Mouse (Mus musculus) liver, embryonic 11.5 days (tissue): Measurements from ENCODE around the gene Cd207. TPM values are rescaled to one million over a fixed set of nuclear protein-coding genes. Genes with fewer than 3 reads are reported as not detected.

Experiments used
- ATAC-seq: fragments of 200-750 bp; cut with Nextera tagmentation; replicated peaks from 2 replicates; pipeline ENCODE4 v1.8.0; 2017; ENCODE audit warnings: moderate number of reproducible peaks, mild to moderate bottlenecking, moderate TSS enrichment, moderate library complexity; ENCODE audit not compliant: low FRiP score
- DNase-seq: peaks from one replicate; pipeline ENCODE4 v3.0.0-alpha.2; 2017; ENCODE audit warnings: low spot score
- H3K27ac ChIP-seq: fragments of 300-500 bp; sonication (generic); 2 replicates; pipeline ENCODE4 v1.5.1; 2014; ENCODE audit warnings: mild to moderate bottlenecking, low read depth, low read length, control low read depth
- H3K27me3 ChIP-seq: fragments of 300-500 bp; sonication (generic); replicated peaks from 2 replicates; pipeline ENCODE4 v1.6.1; 2014; ENCODE audit warnings: low read length, mixed read lengths; ENCODE audit not compliant: control insufficient read depth, insufficient read depth
- H3K36me3 ChIP-seq: fragments of 300-500 bp; sonication (generic); 2 replicates; pipeline ENCODE4 v1.6.1; 2014; ENCODE audit warnings: mild to moderate bottlenecking, low read length, moderate library complexity, mixed read lengths; ENCODE audit not compliant: control insufficient read depth, insufficient read depth
- H3K4me1 ChIP-seq: fragments of 300-500 bp; sonication (generic); replicated peaks from 2 replicates; pipeline ENCODE4 v1.6.1; 2014; ENCODE audit warnings: low read length, mixed read lengths; ENCODE audit not compliant: control insufficient read depth, insufficient read depth
- H3K4me2 ChIP-seq: fragments of 300-500 bp; sonication (generic); 2 replicates; pipeline ENCODE4 v1.6.1; 2014; ENCODE audit warnings: mild to moderate bottlenecking, control low read depth, moderate library complexity
- H3K4me3 ChIP-seq: fragments of 300-500 bp; sonication (generic); 2 replicates; pipeline ENCODE4 v1.5.1; 2014; ENCODE audit warnings: low read depth, low read length, control low read depth
- H3K9ac ChIP-seq: fragments of 300-500 bp; sonication (generic); 2 replicates; pipeline ENCODE4 v1.6.1; 2014; ENCODE audit warnings: low read depth, low read length, control low read depth
- H3K9me3 ChIP-seq: fragments of 300-500 bp; sonication (generic); 2 replicates; pipeline ENCODE4 v1.6.1; 2016; ENCODE audit warnings: low read length, inconsistent platforms, mixed read lengths; ENCODE audit not compliant: control insufficient read depth
- WGBS: fragments of 180-500 bp; shearing (Covaris S2); extraction: QIAGEN DNeasy Blood & Tissue Kit; methylation state at CpG from one replicate; pipeline ENCODE4 v1.1.7; 2014; 5-methylcytosine and 5-hydroxymethylcytosine counted together
- polyA plus RNA-seq: library from polyadenylated mRNA; unstranded; fragments of >200 nt; fragmentation: Nextera tagmentation; extraction: Ambion mirVana; gene quantifications from 2 replicates; pipeline ENCODE4 v1.2.1, GENCODE M21; 2014

Cd207 gene
- polyA plus RNA-seq, 1 experiment from 2014 or later = not detected

DNA sequence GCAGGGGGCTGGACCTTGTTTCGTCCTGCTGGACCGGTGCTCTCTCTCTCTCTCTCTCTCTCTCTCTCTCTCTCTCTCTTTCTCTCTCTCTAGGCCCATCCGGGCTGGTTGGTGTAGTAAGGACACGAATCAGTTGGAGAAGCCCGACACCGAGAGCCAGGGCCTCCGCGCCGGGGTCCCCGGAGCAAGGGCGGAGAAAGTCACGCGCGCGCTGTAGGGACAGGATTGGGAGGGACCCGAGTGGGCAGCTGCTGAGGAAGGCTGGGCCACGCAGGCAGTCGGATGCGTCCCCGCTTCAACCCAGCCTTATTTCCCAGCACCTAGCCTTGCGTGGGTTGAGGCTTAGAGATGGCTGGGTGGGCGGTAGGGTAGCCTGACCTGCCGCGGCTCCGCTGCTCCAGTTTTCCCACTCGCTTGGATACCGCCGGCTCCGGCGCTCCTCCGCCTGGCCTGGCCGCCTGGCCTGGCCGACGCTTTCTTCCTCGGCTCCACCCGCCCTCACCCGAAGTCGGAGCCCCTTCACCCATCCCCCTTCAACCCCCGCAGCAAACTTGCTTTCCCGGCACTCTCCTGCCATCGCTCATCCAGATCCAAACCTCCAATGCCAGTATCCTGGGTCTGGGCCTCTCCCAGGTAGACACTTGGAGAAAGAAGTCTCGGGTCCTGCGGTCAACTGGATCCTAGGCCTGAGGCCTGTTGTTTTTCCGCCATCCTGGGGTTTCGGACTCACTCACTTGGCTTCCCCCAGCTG, 34.2 kb upstream of the Cd207 start:
- Histone ChIP-seq H3K4me2 (peak overlapping the region; percentile 80), H3K36me3 (no peaks in the 10 kb centered on the region), H3K4me3 (peak overlapping the region; percentile 42; the same call in 1 of the 2 replicates), H3K9ac (no peak overlapping the region), H3K4me1 (peaks cover 9% of the 10 kb centered on the region; the same call in 1 of the 2 replicates), H3K27ac (no peak overlapping the region), H3K27me3 (peaks cover 98% of the 10 kb centered on the region), H3K9me3 (no peaks in the 10 kb centered on the region)
- 6% methylated on average over 43 of the region's 45 CpGs for WGBS
- no peak for ATAC-seq
- no peak for DNase-seq

DNA sequence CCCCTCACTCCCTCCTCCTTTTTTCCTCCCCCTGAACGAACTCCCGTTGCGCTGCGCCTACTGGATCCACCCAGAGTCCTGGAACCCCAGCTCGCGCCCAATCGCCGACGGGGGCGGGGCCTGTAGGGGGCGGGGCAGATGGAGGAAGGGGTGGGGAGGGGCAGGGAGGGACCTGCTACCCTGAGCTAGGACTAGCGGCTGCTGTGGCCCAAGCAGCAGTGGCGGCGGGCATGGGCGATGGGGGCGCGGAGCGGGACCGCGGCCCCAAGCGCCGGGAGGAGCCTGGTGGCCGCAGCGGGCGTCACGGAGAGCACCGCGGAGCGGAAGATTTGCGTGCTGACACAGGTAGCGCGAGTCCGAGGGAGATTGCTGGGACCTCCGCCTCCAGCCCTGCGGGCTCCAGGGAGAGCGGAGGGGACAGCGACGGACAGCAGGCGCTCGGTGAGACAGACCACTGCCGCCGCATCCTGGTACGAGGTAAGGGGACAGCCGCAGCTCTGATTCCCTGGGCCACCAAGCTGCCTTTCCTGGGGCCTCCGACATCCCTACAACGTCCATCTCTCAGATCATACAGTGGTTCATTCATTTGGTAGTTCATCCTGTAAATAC, 33.5 kb upstream of the Cd207 start, which contains the start of gene Vax2:
Vax2 (plus strand) TSS at position 198 of the 609 bp plus-strand sequence.
- no peak within 1 kb of the TSS for H3K27ac ChIP-seq
- H3K36me3 ChIP-seq = no peaks in the 10 kb centered on the region
- DNase-seq (peak; percentile 86), ATAC-seq (peak; percentile 88)
- peaks cover 9% of the 10 kb centered on the region; the same call in 1 of the 2 replicates for H3K4me1 ChIP-seq
- no peak within 1 kb of the TSS for H3K9ac ChIP-seq
- peaks cover 100% of the 10 kb centered on the region for H3K27me3 ChIP-seq
- peak within 1 kb of the TSS; percentile 42 for H3K4me3 ChIP-seq
- 2% methylated on average over 46 of the region's 46 CpGs for WGBS
- no peaks in the 10 kb centered on the region for H3K9me3 ChIP-seq
- peak within 1 kb of the TSS; percentile 80 for H3K4me2 ChIP-seq

DNA sequence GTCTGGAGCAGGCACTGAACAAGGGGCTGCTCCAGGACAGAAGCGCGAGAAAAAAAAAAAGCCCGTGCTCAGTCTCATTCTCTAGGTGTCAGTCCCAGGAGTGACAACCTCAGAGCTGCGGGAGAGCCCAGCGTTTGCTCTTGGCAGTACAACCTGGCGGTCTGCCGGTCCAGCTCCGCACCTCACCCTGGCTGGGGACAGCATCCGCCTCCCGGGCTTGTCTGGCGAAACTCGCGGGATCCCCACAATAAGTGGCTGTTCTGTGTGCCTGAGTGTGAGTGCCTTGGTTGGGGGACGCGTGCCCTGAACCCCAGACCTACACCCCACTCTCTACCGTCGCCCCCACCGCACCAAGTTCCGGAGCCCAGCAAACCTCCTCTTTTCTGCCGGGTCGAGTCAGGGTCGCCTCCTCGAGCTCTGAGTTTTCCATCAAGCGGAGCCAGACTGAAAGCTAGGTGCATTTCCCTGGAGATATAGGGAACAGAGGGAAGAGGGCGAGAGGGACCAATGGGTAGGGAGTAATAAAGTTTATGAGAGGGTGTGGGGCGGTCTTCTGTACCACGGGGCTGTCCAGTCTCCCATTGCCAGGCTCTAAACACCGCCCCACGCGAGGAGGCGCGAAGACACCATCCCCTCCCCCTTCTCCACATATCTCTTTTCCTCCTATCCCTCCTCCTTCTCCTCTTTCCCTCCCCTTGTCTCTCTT, 32.9 kb upstream of the Cd207 start:
- WGBS = 1% methylated on average over 32 of the region's 32 CpGs
- no peaks in the 10 kb centered on the region for H3K36me3 ChIP-seq
- no peak overlapping the region for H3K27ac ChIP-seq
- peak overlapping the region; percentile 42 for H3K4me3 ChIP-seq
- H3K9me3 ChIP-seq = no peaks in the 10 kb centered on the region
- DNase-seq (no peak), ATAC-seq (peak; percentile 54)
- peaks cover 5% of the 10 kb centered on the region; the same call in 1 of the 2 replicates for H3K4me1 ChIP-seq
- H3K27me3 ChIP-seq = peaks cover 100% of the 10 kb centered on the region
- no peak overlapping the region for H3K9ac ChIP-seq
- peak overlapping the region; percentile 80 for H3K4me2 ChIP-seq

DNA sequence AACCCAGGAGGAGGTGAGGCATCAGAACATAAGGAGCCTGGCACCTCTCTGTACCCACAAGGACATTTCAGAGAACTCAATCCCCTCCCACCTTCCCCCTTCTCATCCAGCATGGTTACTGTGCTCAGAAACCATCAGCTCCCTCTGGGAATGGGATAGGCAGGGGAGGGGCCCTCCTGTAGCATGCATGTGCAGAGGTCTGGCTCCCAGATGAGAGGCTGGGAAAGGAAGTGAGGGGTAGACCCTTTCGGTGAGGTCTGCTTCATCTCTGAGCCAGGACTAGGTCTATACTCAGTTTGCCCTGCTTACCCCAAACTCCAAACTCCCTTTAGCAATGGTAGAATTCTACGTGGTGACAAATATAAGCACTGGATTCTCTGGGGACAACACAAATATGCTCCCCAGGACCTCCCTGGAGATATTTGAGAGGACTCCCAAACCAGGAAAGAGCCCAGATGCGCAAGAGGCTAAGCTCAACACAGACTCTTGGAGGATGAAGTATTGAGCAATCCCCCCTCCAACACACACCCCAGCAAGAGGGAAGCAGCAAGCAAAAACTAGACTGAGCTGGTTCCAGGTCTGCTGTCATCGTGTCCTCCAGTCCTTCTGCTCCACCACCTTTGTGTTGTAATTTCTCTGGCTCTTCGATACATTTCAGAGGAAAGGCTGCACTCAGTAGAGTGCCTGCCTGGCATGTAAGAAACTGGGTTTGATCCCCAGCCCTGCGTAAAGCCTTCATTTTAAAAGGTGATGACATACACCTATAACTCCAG, 30.3 kb upstream of the Cd207 start:
- H3K9me3 ChIP-seq = no peaks in the 10 kb centered on the region
- no peak overlapping the region for H3K9ac ChIP-seq
- H3K27ac ChIP-seq = no peak overlapping the region
- H3K27me3 ChIP-seq = peaks cover 100% of the 10 kb centered on the region
- DNase-seq (no peak), ATAC-seq (no peak)
- H3K4me2 ChIP-seq = no peak overlapping the region
- no peak overlapping the region for H3K4me3 ChIP-seq
- WGBS = 7% methylated on average over 6 of the region's 6 CpGs
- H3K4me1 ChIP-seq = peaks cover 5% of the 10 kb centered on the region; the same call in 1 of the 2 replicates
- no peaks in the 10 kb centered on the region for H3K36me3 ChIP-seq

DNA sequence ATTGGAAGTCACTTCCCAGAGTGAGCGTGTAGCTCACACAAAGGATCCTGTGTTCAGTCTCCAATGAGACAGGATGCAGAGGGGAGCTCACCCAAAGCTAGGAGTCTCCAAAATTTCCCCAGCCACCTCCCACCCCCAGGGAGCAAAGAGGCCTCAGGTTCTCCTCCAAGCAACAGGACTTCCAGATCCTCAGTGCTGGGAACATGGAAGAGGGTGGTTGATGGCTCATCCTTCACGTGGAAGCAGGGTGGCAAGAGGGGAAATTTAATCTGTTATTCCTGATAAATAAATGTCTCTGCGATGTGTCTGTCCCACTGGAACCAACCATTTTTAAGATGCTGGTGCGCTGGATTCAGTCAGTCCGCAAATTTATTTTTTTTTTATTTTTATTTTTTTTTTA, 27.0 kb upstream of the Cd207 start:
- DNase-seq (no peak), ATAC-seq (no peak)
- no peak overlapping the region for H3K4me3 ChIP-seq
- WGBS = 20% methylated on average over 5 of the region's 5 CpGs
- no peak overlapping the region for H3K27ac ChIP-seq
- H3K27me3 ChIP-seq = peaks cover 93% of the 10 kb centered on the region
- no peak overlapping the region for H3K4me2 ChIP-seq
- no peak overlapping the region for H3K9ac ChIP-seq
- no peaks in the 10 kb centered on the region for H3K4me1 ChIP-seq
- no peaks in the 10 kb centered on the region for H3K36me3 ChIP-seq
- H3K9me3 ChIP-seq = no peaks in the 10 kb centered on the region

DNA sequence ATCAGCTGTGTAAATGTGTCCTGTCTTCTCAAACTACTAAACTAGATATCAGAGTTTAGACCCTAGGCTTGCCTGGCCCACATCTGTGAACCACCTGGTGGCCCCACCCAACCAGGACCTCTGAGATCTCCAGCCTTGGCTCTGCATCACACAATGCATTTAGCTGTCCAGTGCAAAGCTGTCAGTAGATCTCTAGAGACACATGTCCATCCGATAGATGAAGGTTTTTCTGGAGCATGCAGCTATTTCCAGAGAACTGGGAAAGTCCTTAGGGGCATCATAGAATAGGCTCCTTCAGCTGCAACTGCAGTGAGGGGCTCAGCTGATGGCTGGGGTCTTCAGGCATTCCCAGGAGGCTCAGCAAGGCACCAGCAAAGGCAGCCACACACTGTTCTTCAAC, 26.6 kb upstream of the Cd207 start:
- ATAC-seq = no peak
- no peaks in the 10 kb centered on the region for H3K9me3 ChIP-seq
- no peak overlapping the region for H3K9ac ChIP-seq
- 10% methylated on average over 1 of the region's 1 CpGs for WGBS
- H3K4me3 ChIP-seq = no peak overlapping the region
- H3K4me1 ChIP-seq = no peaks in the 10 kb centered on the region
- H3K27ac ChIP-seq = no peak overlapping the region
- no peak for DNase-seq
- no peak overlapping the region for H3K4me2 ChIP-seq
- no peaks in the 10 kb centered on the region for H3K36me3 ChIP-seq
- peaks cover 93% of the 10 kb centered on the region for H3K27me3 ChIP-seq

DNA sequence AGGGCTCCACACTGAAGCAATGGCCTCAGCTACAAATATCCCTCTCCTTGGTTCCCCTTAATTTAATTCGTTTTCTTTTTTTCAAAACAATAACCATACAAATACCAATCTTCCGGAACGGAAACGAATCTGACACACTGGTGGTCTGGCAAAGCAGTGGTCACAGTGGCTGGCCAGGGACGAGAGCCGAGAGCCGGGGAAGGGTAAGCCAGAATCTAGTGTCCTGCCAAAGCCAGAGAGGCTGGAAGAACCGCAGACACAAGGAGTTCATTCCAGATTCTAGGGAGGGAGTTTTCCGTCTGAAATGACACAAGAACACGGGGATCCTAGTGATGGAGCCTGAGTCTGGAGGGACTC, 26.0 kb upstream of the Cd207 start:
- Histone ChIP-seq H3K36me3 (no peaks in the 10 kb centered on the region), H3K9me3 (no peaks in the 10 kb centered on the region), H3K4me1 (no peaks in the 10 kb centered on the region), H3K9ac (no peak overlapping the region), H3K4me2 (no peak overlapping the region), H3K27me3 (peaks cover 93% of the 10 kb centered on the region), H3K4me3 (no peak overlapping the region), H3K27ac (no peak overlapping the region)
- no peak for ATAC-seq
- DNase-seq = no peak
- WGBS = 2% methylated on average over 10 of the region's 10 CpGs

DNA sequence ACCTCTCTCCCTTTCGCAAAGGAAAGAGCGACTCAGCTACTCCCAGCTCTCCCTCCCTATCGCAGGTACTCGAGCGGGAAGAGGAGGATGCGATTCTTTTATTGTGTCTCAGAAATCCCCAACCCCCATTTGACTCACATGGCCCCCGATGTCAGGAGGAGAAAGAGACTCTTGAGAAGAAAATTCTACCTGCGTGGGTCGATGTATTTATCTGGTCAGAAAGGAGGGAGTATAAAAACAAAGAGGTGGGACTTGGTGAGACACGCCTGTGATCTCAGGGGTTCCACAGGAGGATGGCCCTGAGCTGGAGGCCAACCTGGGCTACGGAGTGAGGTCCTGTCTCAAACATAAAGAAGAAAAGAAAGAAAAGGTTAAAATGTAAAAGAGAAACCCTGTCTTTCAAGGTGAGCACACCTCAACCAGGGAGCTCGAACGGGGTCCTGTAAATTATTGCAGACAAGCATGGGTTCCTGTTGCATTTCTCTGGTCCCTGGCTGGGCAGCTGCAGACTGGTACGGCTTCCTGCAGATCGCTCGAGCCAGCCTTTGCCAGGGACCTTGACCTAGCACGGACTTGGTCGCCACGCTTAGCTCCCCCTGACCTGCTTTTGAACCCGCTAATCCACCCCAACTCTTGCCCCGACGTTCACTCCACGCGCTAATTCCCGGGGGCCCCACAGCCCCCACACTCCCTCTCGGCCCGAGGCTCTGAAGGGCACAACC, 25.5 kb upstream of the Cd207 start:
- Histone ChIP-seq H3K4me1 (no peaks in the 10 kb centered on the region), H3K27me3 (peaks cover 93% of the 10 kb centered on the region), H3K36me3 (no peaks in the 10 kb centered on the region), H3K9ac (no peak overlapping the region), H3K4me3 (no peak overlapping the region), H3K9me3 (no peaks in the 10 kb centered on the region), H3K4me2 (no peak overlapping the region), H3K27ac (no peak overlapping the region)
- ATAC-seq = no peak
- no peak for DNase-seq
- 1% methylated on average over 27 of the region's 27 CpGs for WGBS
